Mouse (Mus musculus) gastrocnemius, adult 8-10 months (tissue): Measurements from ENCODE around the gene Ift43. TPM values are rescaled to one million over a fixed set of nuclear protein-coding genes. Genes with fewer than 3 reads are reported as not detected.

Experiments
- DNase-seq, 2 experiments: peaks; one replicate each; pipeline ENCODE4 v3.0.0; 2022; ENCODE audit warnings: low spot score in 2 of 2
- total RNA-seq, 4 experiments: library from RNA; stranded (reverse); gene quantifications; 2 replicates each; pipeline ENCODE4 v1.2.4; 2022

Gene Ift43
- 10 to 100 TPM; 10.5 to 13.4 (median 11.8) TPM for total RNA-seq

DNA sequence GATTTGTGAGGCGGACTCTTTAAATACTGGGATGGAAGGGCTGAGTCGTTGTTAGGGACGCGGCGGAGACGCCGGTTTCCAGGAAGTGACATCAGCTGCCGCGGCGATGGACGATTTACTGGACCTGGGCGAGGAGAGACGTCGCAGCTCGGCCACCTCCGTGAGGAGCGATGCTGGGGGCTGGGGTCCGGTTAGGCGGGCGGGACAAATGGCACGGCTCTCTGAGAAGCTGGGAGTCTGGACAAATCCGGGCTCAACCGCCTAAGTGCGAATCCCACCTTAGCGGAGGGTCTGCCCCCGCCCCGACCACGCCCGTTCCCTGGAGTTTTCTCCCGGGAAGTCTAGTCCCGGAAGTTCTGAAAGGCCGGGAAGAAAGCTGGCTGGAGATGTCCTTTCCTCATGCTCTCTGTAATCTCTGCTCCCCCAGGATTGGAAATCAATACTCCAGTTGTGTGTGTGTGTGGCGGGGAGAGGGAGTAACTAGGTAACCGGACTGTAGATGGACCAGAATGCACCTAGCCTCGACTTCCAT lies at the start of gene Ift43:
Gene Ift43, plus strand, starts transcription at position 61 of the 532 bp plus-strand sequence.
- DNase-seq: peak; percentile 68 to 71

DNA sequence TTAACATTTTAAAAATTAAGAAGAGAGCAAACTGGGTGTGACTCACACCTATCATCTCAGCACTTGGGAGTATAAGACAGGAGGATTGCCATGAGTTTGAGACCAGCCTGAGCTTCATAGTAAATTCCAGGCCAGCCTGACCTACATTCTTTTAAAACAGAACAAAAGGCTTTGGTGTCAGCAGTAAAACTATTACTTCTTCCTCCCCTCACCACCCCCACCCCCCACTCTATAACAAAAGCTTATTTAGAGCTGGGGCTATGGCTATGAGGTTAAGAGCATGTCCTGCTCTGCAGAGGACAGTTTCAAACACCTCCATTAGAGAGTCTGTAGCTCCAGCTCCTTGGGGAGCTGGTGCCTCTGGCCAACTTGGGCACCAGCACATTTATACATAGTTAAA lies 46.8 kb upstream of the Ift43 start:
- DNase-seq: no peak

DNA sequence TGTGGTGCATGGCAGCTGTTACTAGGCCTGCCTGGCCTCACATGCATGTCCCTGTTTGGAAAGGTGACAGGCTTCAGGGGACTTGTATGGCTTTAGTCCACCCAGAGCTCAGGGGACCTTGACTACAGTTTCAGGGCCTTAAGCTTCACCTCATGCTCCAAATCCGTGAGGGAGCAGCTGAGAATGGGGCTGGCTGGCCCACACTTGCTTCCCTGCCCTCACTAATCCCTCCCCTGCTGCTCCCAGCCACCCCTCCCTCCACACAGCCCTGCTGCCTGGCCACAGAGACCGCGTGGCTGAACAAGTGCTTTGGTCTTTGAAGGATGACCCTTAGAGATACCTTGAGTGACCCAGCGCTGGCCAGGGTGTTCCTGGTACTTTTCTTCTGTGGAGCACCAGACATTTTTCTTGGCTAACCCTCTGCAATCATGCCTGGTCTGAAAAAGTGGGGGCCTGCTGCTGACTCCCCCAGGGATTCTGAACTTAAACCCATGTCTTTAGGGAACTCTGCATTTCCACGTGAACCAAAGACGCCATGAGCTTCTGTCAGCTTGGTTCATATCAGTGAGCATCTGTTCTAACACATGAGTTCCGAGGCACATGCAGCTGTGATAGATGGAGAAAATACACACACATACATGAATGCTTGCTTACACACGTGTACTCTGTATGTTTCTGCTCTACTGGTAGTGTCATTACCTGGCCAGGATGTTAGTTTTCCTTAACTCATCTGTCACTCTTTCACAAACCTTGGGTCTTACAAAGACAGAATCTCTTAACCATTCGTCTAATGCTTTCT lies 45.8 kb upstream of the Ift43 start:
- no peak for DNase-seq

DNA sequence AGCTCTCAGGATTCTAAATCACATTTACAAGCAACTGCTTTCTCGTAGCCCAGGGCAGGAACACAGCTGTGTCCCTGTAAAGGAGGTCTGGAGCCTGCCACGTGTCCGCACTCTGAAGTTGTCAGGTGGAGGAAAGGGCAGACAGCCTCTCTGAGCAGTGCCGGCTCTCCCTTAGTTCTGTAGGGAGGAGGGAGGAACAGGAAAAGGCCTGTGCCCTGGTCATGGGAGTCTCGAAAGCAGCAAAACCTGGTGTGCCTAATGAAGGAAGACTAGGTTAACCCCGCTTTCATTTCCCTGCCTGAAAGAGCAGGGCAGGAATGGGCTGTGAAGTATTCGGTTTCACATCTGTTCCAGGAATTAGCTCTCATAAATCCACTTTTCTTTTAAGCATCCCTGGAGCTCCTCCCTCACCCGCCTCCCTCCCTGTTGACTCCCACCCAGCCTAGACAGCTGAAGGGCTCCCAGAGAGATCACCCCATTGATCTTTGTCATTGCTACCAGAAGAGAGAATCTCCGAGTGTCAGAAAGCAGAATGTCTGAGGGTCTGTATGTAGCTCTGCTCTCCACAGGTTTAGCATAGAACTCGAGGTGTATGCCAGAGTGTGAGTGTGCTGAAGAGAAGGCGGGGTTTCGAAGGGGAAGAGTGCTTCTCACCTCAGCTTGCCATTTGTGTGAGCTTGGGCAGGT lies 45.0 kb upstream of the Ift43 start:
- no peak for DNase-seq

DNA sequence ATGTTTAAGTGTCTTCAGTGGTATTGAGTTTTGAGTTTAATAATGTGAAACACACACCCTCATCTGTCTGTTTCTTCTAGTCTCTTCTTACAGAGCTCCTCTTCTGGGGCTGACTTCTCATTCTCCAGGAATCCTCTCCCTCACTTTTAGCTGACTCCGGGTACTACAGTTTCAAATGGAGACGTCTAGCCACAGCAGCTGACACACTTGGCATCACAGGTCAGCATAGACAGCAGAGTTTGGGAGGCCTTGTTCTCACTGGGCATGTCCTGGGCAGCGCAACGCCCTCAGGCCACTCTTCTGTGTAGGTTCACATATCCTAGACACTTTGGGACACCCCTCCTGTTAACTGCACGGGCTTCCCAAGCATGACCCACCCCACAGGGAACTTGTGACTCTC lies 43.3 kb upstream of the Ift43 start:
- DNase-seq: no peak

DNA sequence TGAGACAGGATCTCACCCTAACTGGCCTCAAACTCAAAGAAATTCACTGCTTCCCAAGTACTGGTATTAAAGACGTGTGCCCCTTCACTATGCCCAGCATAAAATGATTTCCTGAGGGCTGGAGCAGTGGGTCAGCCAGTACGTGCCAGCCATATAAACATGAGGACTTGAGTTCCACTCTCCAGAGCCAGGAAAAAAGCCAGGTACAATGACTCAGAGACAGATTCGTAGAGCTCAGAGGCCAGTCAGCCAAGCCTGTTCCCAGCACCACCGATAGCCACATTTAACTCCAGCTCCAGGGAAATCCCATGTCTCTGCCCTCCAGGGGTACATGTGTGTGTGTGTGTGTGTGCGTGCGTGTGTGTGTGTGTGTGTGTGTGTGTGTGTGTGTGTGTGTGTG lies 42.6 kb upstream of the Ift43 start:
- DNase-seq: no peak

DNA sequence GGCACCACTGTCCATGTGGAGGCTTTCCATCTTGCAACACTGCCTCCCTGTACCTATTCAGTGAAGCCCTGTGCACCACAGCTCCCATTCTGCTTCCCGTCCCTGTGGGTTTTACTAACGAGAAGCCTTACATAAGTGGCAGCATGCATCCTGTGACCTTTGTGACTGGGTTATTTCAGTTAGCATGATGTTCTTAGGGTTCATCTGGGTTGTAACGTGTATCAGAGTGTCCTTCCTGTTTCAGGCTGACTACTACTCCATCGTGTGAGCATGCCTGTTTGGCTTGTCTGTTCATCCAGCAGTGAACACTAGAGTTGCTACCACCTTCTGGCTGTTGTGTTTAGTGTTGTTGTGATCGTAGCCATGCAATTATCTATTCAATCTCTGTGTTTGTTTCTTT lies 36.2 kb upstream of the Ift43 start:
- DNase-seq: no peak

DNA sequence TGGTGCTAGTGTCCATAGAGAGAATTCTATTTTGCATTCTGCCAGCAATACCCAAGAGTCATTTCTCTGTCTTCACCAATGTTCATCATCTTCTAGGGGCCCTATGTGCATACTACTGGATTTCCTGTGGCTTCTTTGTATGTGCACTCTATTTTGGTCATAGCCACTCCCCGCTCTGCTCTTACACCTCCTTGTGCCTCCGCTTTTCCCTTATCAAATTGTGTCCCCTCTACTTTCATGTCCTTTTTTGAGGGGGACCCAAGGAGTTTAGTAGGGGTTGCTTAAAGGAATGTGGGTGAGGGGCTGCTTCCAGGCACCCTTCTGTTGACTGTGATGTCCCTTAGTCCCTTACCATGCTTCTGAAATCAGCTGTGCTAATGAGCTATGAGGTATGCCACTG lies 35.6 kb upstream of the Ift43 start:
- no peak for DNase-seq

DNA sequence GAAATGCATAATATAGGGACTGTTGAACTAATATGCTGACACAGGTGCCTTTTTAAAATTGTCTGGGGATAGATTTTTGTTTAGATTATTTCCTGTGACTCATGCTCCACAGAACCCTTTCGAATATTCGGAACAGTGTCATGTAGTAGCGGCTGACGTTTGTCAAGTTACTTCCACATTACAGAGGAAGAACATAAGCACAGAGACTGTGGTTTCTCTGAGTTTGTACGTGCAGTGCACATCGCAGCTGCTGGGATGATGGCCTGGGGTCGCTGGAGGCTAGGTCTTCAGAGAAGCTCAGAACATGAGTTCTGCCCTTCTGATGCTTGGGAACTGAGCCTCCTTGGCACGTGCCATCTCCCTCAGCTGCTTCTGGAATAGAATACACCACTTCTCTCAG lies 35.0 kb upstream of the Ift43 start:
- no peak for DNase-seq

DNA sequence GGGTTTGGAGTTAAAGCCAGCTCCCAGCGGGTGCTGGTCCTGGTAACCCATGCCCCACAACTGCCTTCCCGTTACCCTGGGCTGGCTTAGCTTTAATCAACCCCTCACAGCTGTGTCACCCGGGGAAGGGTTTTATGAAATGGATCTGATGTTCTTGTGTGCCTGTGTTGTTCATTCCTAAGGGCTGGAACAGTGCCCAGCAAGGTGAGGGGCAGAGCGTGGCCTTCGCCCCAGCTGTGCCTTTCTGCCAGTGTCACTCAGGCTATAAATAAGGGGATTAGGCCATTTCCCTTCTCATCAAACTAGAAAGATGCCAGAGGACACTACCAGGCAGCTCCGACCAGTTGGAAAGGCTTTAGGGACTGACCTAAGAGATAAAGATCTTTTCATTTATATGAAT lies 32.5 kb upstream of the Ift43 start:
- DNase-seq: no peak

DNA sequence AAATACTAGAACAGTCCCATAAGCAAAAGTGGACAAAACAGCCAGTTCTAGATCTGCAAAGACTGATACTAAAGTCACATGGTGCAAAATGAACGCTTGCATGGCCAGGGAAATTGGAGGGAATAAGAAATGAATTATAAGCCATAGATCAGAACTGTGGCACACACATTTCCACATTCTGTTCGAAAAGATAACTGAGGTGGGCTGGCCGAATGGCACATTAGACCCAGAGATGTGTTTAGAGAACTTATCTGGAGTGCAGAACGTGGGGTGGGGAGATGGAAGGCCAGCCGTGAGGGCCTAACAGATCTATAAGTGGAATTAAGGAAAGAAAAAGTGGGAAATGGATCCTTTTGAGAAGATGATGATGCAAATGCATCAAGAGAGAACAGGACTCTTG lies 30.9 kb upstream of the Ift43 start:
- no peak for DNase-seq

DNA sequence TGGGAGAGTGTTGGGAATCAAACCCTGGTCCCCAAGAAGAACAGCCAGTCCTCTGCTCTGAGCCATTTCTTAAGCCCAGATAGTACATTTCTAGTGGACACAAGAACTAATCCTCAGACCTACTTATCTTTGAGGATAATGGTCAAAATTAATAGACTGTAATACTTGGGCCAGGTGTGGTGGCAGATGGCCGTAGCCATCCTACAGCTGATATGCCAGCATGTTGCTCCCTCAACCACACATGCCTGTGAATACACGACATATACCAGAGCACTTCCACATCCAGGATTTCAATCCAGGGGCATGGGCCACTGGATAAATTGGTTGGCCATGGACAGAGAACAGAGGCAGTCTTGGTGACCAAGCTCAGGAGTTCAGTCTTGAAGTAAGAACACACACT lies 27.0 kb upstream of the Ift43 start:
- no peak for DNase-seq

DNA sequence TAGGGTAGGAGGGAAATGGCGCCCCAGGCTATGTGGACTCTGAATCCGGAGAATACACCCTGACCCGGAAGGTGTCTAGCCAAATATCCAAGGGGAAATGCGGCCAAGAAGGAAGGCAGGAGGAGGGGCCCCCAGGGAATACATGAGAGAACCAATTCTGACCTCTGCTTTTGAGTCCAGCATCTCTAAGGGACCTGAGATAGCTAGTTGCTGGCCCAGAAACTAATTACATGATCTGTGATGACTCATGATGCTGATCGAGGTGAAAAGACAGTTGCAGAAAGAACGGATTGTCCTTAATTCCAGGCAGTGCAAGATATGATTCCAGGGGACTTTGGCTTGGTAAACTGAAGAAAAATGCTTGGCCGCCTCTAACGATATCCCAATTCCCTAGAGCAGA lies 25.4 kb upstream of the Ift43 start:
- peak; percentile 14 to 31 for DNase-seq

DNA sequence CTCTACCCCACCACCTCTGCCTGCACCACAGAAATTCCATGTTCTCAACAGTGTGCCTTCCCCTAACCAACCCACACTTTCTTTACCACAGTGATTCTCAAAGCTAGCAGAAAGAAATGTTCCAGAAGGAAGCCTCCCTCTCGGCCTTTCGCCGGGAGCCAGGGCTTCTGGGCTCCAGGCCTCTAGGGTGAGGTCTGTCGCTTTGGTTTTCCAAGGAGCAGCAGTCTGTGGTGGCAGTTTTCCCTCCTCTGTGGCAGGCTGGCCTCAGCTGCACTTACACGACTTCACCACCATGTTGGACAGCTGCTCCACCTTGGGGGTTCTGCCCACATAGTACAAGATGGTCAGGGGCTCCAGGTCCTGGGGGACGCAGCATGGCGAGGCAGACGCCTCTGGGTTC lies 24.8 kb upstream of the Ift43 start:
- no peak for DNase-seq

DNA sequence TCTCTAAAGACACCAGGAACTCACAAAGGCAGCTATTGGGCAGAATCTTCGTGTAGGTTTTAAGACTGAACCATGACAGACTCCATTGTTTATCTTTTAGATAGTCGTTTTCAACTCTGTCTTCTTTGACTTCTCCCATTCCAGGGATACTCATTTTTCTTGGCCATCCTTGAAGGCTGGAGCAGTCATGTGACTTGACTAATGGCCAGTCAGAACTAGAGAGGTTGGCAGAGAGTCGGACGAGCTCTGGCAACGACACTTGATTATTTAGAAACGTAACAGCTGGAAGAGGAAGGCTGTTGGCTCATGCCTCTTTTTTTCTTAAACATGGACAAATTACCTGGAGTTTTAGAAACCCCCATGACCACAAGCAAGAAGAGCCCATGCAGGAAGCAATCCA lies 23.0 kb upstream of the Ift43 start:
- no peak for DNase-seq

DNA sequence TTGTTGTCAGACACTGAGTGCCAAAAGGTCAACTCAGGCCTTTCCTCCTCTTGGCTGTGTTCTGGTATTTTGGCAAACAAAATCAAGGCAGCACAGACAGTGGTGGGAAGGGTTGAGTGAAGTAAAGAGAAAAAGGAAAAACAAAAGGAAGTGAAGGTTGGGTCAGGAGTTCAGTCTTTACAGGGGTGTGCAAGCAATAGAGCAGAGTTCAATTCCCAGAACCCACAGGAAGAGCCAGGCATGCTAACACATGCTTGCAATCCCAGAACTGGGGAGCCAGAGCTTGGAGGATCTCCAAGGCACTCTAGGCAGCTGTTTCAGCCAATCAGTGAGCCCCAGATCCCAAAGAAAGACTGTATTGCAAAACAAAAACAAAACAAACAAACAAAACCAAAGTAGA lies 17.5 kb upstream of the Ift43 start:
- DNase-seq: no peak

DNA sequence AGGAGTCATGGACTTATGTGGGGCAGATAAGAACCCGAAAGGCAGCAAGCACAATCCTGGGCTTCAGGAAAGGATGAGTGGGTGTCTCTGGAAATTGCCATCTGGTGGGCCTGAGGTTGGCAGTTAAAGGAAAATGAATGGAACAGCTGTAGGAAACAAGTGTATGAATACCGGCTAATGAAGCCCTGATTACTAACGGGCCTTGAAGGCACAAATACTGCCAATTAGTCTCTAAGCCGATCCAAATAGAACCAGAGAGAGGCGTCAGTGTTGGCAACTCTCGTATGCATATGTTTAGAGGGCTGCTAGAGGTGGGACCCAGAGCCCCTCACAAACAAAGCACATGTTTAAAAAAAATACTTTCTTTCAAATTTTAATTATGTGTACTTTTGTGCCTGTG lies 10.9 kb upstream of the Ift43 start:
- no peak for DNase-seq

DNA sequence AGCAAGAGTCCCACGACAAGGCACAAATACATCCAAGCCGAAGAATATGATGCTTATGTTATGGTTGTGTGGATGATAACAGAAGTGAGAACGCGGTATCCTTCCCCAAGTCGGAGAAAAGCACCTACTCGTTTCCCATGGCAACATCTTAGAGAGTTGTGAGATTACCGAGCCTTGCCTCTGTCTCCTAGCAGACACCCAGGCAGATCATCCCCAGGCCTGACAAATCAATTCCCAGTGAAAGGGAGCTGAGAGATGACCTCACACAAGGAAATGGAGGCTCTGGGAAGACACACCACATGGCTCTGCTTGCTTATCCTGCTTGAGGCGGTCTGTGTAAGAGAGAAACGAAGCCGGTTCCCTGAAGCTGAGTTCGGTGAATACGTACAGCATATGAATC lies 7.7 kb upstream of the Ift43 start:
- no peak for DNase-seq

DNA sequence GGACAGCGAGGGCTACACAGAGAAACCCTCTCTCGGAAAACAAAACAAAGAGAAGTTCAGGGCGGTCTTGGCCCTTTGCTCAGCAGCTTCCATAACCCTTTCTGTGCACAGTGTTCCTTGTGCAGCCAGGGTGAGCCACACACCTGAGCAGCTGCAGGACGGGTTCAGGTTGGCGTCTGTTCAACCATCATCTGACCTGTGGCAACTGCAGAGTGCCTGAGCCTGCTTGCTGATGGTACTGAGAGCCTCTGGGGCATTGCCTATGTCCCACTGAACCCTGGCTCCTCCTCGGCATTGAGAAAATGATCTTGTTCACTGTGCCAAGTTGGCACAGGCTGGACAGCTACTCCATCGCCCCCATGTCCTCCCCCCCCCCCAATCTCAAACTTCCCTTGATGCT lies 7.0 kb upstream of the Ift43 start:
- no peak for DNase-seq

DNA sequence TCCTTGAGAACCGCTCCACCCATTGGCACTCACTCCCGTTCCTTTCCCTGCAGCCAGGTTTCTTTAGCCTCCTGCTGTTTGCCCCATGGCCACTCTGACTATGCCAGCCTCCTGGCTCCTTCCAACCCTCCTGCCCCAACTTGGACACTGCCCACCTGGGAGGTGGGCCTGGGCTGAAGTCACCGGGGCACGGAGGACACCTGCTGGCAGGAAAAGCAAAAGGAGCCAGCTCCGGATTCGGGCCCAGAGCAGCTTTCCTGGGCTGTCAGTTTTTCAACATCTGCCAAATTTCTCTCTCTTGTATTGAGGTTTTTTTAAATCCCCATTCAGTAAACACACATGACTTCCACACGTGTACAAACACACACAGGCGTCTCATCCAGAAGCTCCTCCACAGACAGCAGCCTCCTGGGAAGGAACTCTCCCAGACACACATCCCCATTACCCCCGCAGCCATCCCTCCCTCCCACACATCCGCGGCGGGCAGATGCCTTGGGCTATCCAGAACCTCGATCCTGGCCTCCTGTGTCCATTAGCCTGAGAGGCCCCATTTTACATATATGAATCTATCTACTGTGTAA lies 5.9 kb upstream of the Ift43 start:
- peak in 1 of 2 experiments; percentile 45 for DNase-seq

DNA sequence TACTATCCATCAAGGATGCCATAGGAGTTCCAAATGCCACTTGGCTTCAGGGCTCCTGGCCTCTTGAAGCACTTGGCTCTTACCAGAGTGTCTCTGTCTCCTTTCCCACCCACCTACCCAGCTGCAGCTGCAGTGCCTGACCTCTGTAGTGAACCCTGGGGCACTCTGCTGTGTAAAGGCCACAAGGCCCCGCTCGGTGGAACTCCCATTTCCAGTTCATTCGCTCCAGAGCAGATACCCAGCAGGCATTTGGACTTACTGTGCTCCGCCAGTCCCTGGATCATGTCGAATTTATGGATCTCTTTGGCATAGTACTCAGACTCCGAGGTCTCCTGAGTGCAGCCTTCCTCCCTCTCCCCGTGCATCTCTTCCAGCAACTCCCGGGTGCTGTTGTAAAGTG lies 5.0 kb upstream of the Ift43 start:
- no peak for DNase-seq

DNA sequence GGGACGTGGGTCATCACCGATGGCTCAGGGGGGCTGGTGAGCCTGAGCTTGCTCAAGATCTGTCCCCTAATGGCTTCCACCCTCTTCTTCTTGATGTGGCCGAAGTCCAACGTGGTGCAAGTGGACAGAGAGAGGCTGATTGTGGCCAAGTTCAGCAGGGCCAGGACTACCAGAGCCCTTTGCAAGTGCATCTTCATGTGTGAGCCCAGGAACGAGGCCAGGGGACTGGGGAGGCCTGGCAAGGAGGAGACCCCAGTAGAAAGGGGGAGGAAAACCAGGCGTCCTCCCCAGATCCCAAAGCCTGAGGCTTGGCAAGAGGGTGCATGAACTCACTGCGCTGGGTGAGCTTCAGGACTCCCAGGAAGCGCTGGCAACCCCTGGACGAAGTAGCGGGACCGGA lies 4.6 kb upstream of the Ift43 start:
- no peak for DNase-seq

DNA sequence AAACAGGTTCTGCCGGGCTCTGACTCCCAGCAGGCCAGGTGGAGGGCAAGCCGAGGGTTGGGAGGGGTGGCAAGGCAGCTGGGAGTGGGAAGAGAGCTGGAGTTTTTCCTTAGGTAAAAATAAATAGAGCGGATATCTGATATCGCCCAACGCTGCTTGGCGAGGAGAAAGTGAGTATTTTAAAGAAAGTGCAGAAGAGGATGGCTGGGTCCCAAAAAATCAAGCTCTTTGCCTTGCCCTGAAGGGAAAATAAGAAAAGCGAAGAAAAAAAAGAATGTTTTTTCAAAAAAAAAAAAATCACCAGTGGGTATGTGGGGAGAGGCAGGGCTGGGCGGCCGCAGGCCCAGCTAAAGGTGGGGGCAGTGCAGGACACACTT lies 4.2 kb upstream of the Ift43 start:
- no peak for DNase-seq
